Mouse (Mus musculus) CH12.LX (cell line): Measurements from ENCODE around the gene Txndc2. TPM values are rescaled to one million over a fixed set of nuclear protein-coding genes. Genes with fewer than 3 reads are reported as not detected.

Source experiments
- DNase-seq: peaks from one replicate; pipeline ENCODE4 v3.0.0-alpha.2; 2013; ENCODE audit errors: extremely low read depth
- H3K27ac ChIP-seq: 2 replicates; pipeline ENCODE4 v1.5.1; 2012; ENCODE audit warnings: low read depth, mild to moderate bottlenecking, control low read depth, moderate library complexity; ENCODE audit not compliant: insufficient read depth
- H3K27me3 ChIP-seq: replicated peaks from 2 replicates; pipeline ENCODE3; 2012; ENCODE audit warnings: inconsistent platforms
- H3K36me3 ChIP-seq, 2 experiments: replicated peaks in 1 of 2; 2 replicates each; pipeline versions ENCODE3 to v1.6.1; 2012; ENCODE audit warnings: inconsistent platforms in 1 of 2, low read length in 1 of 2, mild to moderate bottlenecking in 1 of 2, mixed read lengths in 1 of 2, moderate library complexity in 1 of 2; ENCODE audit not compliant: control insufficient read depth in 1 of 2, insufficient read depth in 1 of 2
- H3K4me1 ChIP-seq, 2 experiments: 2 replicates each; pipeline ENCODE4 v1.6.1; 2012; ENCODE audit warnings: inconsistent platforms in 1 of 2, moderate library complexity in 1 of 2; ENCODE audit not compliant: insufficient read depth in 2 of 2, control insufficient read depth in 1 of 2
- H3K4me2 ChIP-seq: 2 replicates; pipeline ENCODE4 v1.6.1; 2012; ENCODE audit warnings: low read depth, mild to moderate bottlenecking, control low read depth; ENCODE audit not compliant: poor library complexity, insufficient read depth, severe bottlenecking
- H3K4me3 ChIP-seq, 3 experiments: fragments of 150-350 bp in 1 of 3; sonication (generic) in 1 of 3; replicated peaks in 1 of 3; 2 replicates each; pipeline versions ENCODE3 to v1.5.1; 2011 to 2012; ENCODE audit warnings: low read depth in 2 of 3, low read length in 2 of 3, mild to moderate bottlenecking in 2 of 3, moderate library complexity in 2 of 3, control low read depth in 1 of 3, improper control_type of control experiment in 1 of 3, inconsistent platforms in 1 of 3, mixed read lengths in 1 of 3; ENCODE audit not compliant: poor library complexity in 1 of 3
- H3K79me2 ChIP-seq: replicated peaks from 2 replicates; pipeline ENCODE4 v1.6.1; 2012; ENCODE audit warnings: mild to moderate bottlenecking, moderate library complexity; ENCODE audit not compliant: control insufficient read depth, poor library complexity, insufficient read depth, severe bottlenecking; ENCODE audit errors: extremely low read depth
- H3K9ac ChIP-seq: 2 replicates; pipeline ENCODE4 v1.6.1; 2012; ENCODE audit warnings: low read depth, mild to moderate bottlenecking, control low read depth, moderate library complexity; ENCODE audit not compliant: insufficient read depth
- H3K9me3 ChIP-seq: replicated peaks from 2 replicates; pipeline ENCODE3; 2012; ENCODE audit warnings: low read length, inconsistent platforms, mixed read lengths
- BHLHE40 ChIP-seq: IDR thresholded peaks from 2 replicates; pipeline ENCODE4 v1.6.1; 2011; ENCODE audit warnings: mild to moderate bottlenecking, low read depth, low read length, improper control_type of control experiment
- CTCF ChIP-seq, 2 experiments: IDR thresholded peaks in 1 of 2; conservative IDR thresholded peaks in 1 of 2; 2 replicates each; pipeline ENCODE4 v1.5.1; 2011 to 2012; ENCODE audit warnings: low read depth in 2 of 2, low read length in 2 of 2, improper control_type of control experiment in 1 of 2, inconsistent platforms in 1 of 2, mild to moderate bottlenecking in 1 of 2, moderate library complexity in 1 of 2
- EP300 ChIP-seq: IDR thresholded peaks from 2 replicates; pipeline ENCODE4 v1.6.1; 2011; ENCODE audit warnings: low read length, improper control_type of control experiment
- HCFC1 ChIP-seq: IDR thresholded peaks from 2 replicates; pipeline ENCODE4 v1.6.1; 2012; ENCODE audit warnings: low read depth, mild to moderate bottlenecking, inconsistent platforms, low read length, improper control_type of control experiment
- JUN ChIP-seq: IDR thresholded peaks from 2 replicates; pipeline ENCODE4 v1.6.1; 2011; ENCODE audit warnings: low read depth, mild to moderate bottlenecking, low read length, improper control_type of control experiment, moderate library complexity; ENCODE audit not compliant: insufficient read depth
- KAT2A ChIP-seq: IDR thresholded peaks from 2 replicates; pipeline ENCODE4 v1.6.1; 2012; ENCODE audit warnings: low read length, improper control_type of control experiment, inconsistent platforms; ENCODE audit not compliant: insufficient replicate concordance
- MAFK ChIP-seq: IDR thresholded peaks from 2 replicates; pipeline ENCODE4 v1.6.1; 2011; ENCODE audit warnings: low read length, improper control_type of control experiment; ENCODE audit not compliant: insufficient replicate concordance
- MEF2A ChIP-seq: IDR thresholded peaks from 2 replicates; pipeline ENCODE4 v1.6.1; 2014; ENCODE audit warnings: low read depth, mild to moderate bottlenecking, inconsistent platforms, low read length, improper control_type of control experiment, borderline replicate concordance
- MYC ChIP-seq: IDR thresholded peaks from 2 replicates; pipeline ENCODE4 v1.6.1; 2011; ENCODE audit warnings: low read depth, mild to moderate bottlenecking, improper control_type of control experiment, low read length
- NELFE ChIP-seq: IDR thresholded peaks from 2 replicates; pipeline ENCODE4 v1.6.1; 2011; ENCODE audit warnings: low read depth, low read length, improper control_type of control experiment
- NRF1 ChIP-seq: IDR thresholded peaks from 2 replicates; pipeline ENCODE4 v1.6.1; 2014; ENCODE audit warnings: low read depth, mild to moderate bottlenecking, inconsistent platforms, low read length, improper control_type of control experiment, moderate library complexity
- POLR2A ChIP-seq: IDR thresholded peaks from 2 replicates; pipeline ENCODE4 v1.6.1; 2011; ENCODE audit warnings: low read depth, mild to moderate bottlenecking, improper control_type of control experiment, low read length
- POLR2AphosphoS2 ChIP-seq: IDR thresholded peaks from 2 replicates; pipeline ENCODE4 v1.6.1; 2011; ENCODE audit warnings: low read depth, low read length, improper control_type of control experiment
- SMC3 ChIP-seq: IDR thresholded peaks from 2 replicates; pipeline ENCODE4 v1.6.1; 2011; ENCODE audit warnings: low read depth, low read length, improper control_type of control experiment
- TBP ChIP-seq: conservative IDR thresholded peaks from 2 replicates; pipeline ENCODE4 v1.6.1; 2011; ENCODE audit warnings: low read depth, low read length, improper control_type of control experiment
- TCF12 ChIP-seq: IDR thresholded peaks from 2 replicates; pipeline ENCODE4 v1.6.1; 2014; ENCODE audit warnings: low read depth, mild to moderate bottlenecking, inconsistent platforms, low read length, improper control_type of control experiment
- UBTF ChIP-seq: IDR thresholded peaks from 2 replicates; pipeline ENCODE4 v1.6.1; 2012; ENCODE audit warnings: low read depth, mild to moderate bottlenecking, inconsistent platforms, low read length, improper control_type of control experiment, moderate library complexity
- USF1 ChIP-seq: IDR thresholded peaks from 2 replicates; pipeline ENCODE4 v1.6.1; 2014; ENCODE audit warnings: low read depth, mild to moderate bottlenecking, inconsistent platforms, low read length, improper control_type of control experiment
- USF2 ChIP-seq: conservative IDR thresholded peaks from 2 replicates; pipeline ENCODE4 v1.6.1; 2011; ENCODE audit warnings: low read depth, low read length, improper control_type of control experiment
- ZKSCAN1 ChIP-seq: IDR thresholded peaks from 2 replicates; pipeline ENCODE4 v1.6.1; 2012; ENCODE audit warnings: low read depth, inconsistent platforms, low read length, improper control_type of control experiment, borderline replicate concordance
- ZNF384 ChIP-seq: IDR thresholded peaks from 2 replicates; pipeline ENCODE4 v1.6.1; 2012; ENCODE audit warnings: low read depth, low read length, improper control_type of control experiment, inconsistent platforms
- dilution Hi-C: fragments of 300-500 bp; cut with MboI; formaldehyde crosslinking; loops from 2 replicates; pipeline ENCODE4 v1.14.3; 2020; ENCODE audit warnings: low sequenced_read_pairs; ENCODE audit not compliant: extremely low pct_unique_long_range_greater_than_20kb, extremely low pct_ligation_motif_present
- in situ Hi-C: fragments of 300-500 bp; cut with MboI; formaldehyde crosslinking; loops from 3 replicates; pipeline ENCODE4 v1.14.3; 2019; ENCODE audit warnings: low sequenced_read_pairs, low pct_ligation_motif_present, low pct_unique_long_range_greater_than_20kb, mixed read lengths
- polyA plus RNA-seq: library from polyadenylated mRNA; unstranded; fragments of >175 nt; gene quantifications from 2 replicates; pipeline ENCODE4 v1.2.1, GENCODE M21; 2012; ENCODE audit warnings: low read depth; ENCODE audit not compliant: insufficient read length
- total RNA-seq, 2 experiments: library from RNA; depleted of rRNA; stranded (reverse); fragments of 300-350 nt in 1 of 2; fragments of >200 nt in 1 of 2; gene quantifications; 2 replicates each; pipeline ENCODE4 v1.2.3; 2012 to 2014

Txndc2 gene
- total and polyA plus RNA-seq, 3 experiments, result not detected

GRCm38 (mm10) chr17:65665786-65666387 lies 23.9 kb upstream of the Txndc2 start:
- Histone ChIP-seq H3K36me3 (no peaks in the 10 kb centered on the region), H3K9ac (no peak overlapping the region), H3K27me3 (no peaks in the 10 kb centered on the region), H3K27ac (no peak overlapping the region), H3K4me1 (no peaks in the 10 kb centered on the region), H3K4me2 (no peak overlapping the region), H3K4me3 (no peak overlapping the region), H3K9me3 (peaks cover 3% of the 10 kb centered on the region)
- dilution Hi-C loops, result no loop called here
- in situ Hi-C loops, result no loop called here
- TF ChIP-seq KAT2A, result no peak
- TF ChIP-seq, all 38 proteins: peak for 0
- DNase-seq, result no peak
- H3K79me2 ChIP-seq, result no peaks in the 10 kb centered on the region

GRCm38 (mm10) chr17:65663329-65664078 lies 21.5 kb upstream of the Txndc2 start:
- no peaks in the 10 kb centered on the region for H3K27me3 ChIP-seq
- no peak overlapping the region for H3K4me2 ChIP-seq
- in situ Hi-C loops (no loop called here), dilution Hi-C loops (no loop called here)
- H3K27ac ChIP-seq, result no peak overlapping the region
- H3K4me3 ChIP-seq, result no peak overlapping the region
- H3K79me2 ChIP-seq, result no peaks in the 10 kb centered on the region
- no peaks in the 10 kb centered on the region for H3K9me3 ChIP-seq
- no peak overlapping the region for H3K9ac ChIP-seq
- no peak for TF ChIP-seq JUN
- no peak for TF ChIP-seq USF2
- no peak for TF ChIP-seq NRF1
- no peak for TF ChIP-seq EP300
- TF ChIP-seq ZKSCAN1, result no peak
- no peak for TF ChIP-seq POLR2AphosphoS2
- no peak for TF ChIP-seq BHLHE40
- TF ChIP-seq, all 38 proteins: peak for 0
- no peak for DNase-seq
- H3K36me3 ChIP-seq, result no peaks in the 10 kb centered on the region
- no peaks in the 10 kb centered on the region for H3K4me1 ChIP-seq

- H3K4me3 ChIP-seq, result no peak overlapping the region
- in situ Hi-C loops, result no loop called here
- H3K9ac ChIP-seq, result no peak overlapping the region
- TF ChIP-seq NELFE (no peak), TCF12 (no peak), ZNF384 (no peak), MAFK (no peak), USF2 (no peak), SMC3 (no peak), MEF2A (no peak), MYC (no peak), UBTF (no peak), USF1 (no peak), POLR2A (no peak), TBP (no peak), CTCF (conservative IDR thresholded peaks at IDR 0.05 in 1 of 2, IDR thresholded peaks at IDR 0.05 in 1 of 2; ENCODE audit: low read depth in 2 of 2, low read length in 2 of 2) (no peak), HCFC1 (no peak)
- TF ChIP-seq, all 38 proteins: peak for 0
- Histone ChIP-seq H3K4me2 (no peak overlapping the region), H3K27me3 (no peaks in the 10 kb centered on the region), H3K79me2 (no peaks in the 10 kb centered on the region), H3K27ac (no peak overlapping the region), H3K9me3 (no peaks in the 10 kb centered on the region), H3K36me3 (no peaks in the 10 kb centered on the region), H3K4me1 (no peaks in the 10 kb centered on the region)
- dilution Hi-C loops, result no loop called here
- no peak for DNase-seq
Observed at GRCm38 (mm10) chr17:65662662-65663061, 20.7 kb upstream of the Txndc2 start.
